Mouse (Mus musculus) cerebellum, adult 2 months (tissue): ENCODE results near the gene Psen2. TPM values are rescaled to one million over a fixed set of nuclear protein-coding genes. Genes with fewer than 3 reads are reported as not detected.
A peak's percentile ranks its signal among the peaks of the same experiment; 100 is the strongest.

Source experiments
- DNase-seq, 2 experiments: peaks; one replicate each; pipeline ENCODE4 v3.0.0; 2021
- H3K27ac ChIP-seq: fragments of 200-500 bp; 2 replicates; pipeline ENCODE4 v1.5.1; 2012; ENCODE audit warnings: low read length, control low read depth, inconsistent platforms; ENCODE audit not compliant: insufficient read depth
- H3K27me3 ChIP-seq: fragments of 200-500 bp; 2 replicates; pipeline ENCODE4 v1.6.1; 2012; ENCODE audit warnings: inconsistent platforms, mild to moderate bottlenecking, low read length, moderate library complexity; ENCODE audit not compliant: control insufficient read depth, insufficient read depth
- H3K4me1 ChIP-seq: fragments of 200-500 bp; 2 replicates; pipeline ENCODE4 v1.6.1; 2011; ENCODE audit warnings: low read length; ENCODE audit not compliant: control insufficient read depth, insufficient read depth
- H3K4me3 ChIP-seq: fragments of 200-500 bp; replicated peaks from 2 replicates; pipeline ENCODE3; 2011; ENCODE audit warnings: mild to moderate bottlenecking, low read depth, low read length, control low read depth; ENCODE audit not compliant: insufficient read depth
- CTCF ChIP-seq: fragments of 200-500 bp; IDR thresholded peaks from 2 replicates; pipeline ENCODE4 v1.5.1; 2011; ENCODE audit warnings: low read depth, mild to moderate bottlenecking, control low read depth, low read length, moderate library complexity, borderline replicate concordance; ENCODE audit not compliant: insufficient read depth
- POLR2A ChIP-seq: fragments of 200-500 bp; IDR thresholded peaks from 2 replicates; pipeline ENCODE4 v1.6.1; 2011; ENCODE audit warnings: low read length, control low read depth, borderline replicate concordance; ENCODE audit not compliant: insufficient read depth
- WGBS: fragments of 180-500 bp; shearing (Covaris S2); methylation state at CpG from one replicate; pipeline ENCODE4 v1.1.7; 2018; 5-methylcytosine and 5-hydroxymethylcytosine counted together
- polyA plus RNA-seq: library from polyadenylated mRNA; depleted of rRNA; stranded (reverse); fragments of >200 nt; gene quantifications from 2 replicates; pipeline ENCODE4 v1.2.3, GENCODE M21; 2012

Psen2 gene
- polyA plus RNA-seq, 1 experiment, result 46.6 TPM

DNA sequence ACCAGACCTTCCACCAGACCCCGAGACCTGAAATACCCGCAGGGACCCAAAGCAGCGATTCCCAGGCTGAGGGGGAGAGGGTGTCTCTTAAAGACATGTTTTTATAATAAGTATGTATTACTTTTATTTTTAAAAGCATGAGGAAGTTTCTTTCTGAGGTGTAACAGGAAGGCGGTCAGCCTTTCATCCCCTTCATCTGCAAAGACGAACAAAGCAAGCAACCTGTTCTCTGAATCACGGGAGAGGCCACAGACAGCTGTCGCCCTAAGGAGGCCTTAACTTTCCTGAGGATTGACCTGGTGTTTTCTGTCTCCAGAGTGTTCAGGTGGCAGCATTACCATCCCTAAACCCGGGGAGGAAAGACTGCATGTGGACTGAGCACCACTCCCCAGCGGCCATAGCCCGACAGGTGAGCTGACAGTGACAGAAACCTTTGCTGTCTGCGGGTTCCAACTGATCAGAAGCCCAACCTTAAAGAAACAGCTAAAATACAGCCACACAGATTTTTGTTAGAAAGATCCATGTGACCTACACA lies 10.5 kb downstream of the Psen2 start:
- Histone ChIP-seq H3K27me3 (no peaks in the 10 kb centered on the region), H3K4me1 (peaks cover 16% of the 10 kb centered on the region), H3K27ac (no peak overlapping the region), H3K4me3 (no peak overlapping the region)
- no peak for DNase-seq
- WGBS, result 87% methylated on average over 11 of the region's 11 CpGs
- no peak for TF ChIP-seq POLR2A
- TF ChIP-seq CTCF, result no peak

DNA sequence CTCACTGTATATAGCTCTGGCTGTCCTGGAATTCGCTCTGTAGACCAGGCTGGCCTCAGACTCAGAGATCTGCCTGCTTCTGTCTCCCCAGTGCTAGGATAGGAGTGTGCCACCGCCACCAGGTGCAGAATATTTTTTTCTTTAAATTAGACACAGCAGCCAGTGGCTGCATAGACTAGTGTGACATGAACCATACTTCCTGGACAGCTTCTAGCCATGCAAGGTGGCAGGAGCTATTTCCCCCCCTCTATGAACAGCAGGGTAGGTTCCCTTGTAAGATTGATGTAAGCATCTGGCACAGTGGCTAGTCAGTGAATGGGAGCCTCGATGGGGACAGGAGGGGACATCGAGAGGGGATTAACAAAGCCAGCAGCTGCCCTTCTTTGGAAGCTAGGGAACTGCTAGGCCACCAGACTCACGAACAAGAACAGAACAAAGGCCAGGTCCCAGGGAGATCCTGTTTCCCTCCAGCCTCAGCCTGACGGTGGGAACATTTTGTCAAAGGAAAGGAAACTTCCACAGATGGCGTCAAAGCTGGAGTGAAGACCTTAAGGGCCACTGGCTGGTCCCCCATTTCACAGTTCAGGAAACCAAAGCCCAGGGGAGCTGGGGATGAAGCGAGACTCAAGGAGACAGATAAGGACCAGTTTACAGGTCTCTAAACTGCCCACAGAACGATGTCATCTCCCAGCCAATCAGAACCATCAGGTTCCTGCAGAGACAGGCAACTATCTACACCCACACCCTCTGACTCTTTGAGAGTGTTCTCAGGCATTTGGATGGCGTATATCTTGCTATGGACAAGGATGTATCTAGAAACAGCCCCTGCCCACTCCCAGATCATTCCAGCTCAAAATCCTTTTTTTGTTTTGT lies 11.8 kb downstream of the Psen2 start:
- no peak overlapping the region for H3K4me3 ChIP-seq
- H3K4me1 ChIP-seq, result peaks cover 16% of the 10 kb centered on the region
- no peak for DNase-seq
- no peaks in the 10 kb centered on the region for H3K27me3 ChIP-seq
- WGBS, result 59% methylated on average over 10 of the region's 10 CpGs
- no peak overlapping the region for H3K27ac ChIP-seq
- no peak for TF ChIP-seq POLR2A
- no peak for TF ChIP-seq CTCF

DNA sequence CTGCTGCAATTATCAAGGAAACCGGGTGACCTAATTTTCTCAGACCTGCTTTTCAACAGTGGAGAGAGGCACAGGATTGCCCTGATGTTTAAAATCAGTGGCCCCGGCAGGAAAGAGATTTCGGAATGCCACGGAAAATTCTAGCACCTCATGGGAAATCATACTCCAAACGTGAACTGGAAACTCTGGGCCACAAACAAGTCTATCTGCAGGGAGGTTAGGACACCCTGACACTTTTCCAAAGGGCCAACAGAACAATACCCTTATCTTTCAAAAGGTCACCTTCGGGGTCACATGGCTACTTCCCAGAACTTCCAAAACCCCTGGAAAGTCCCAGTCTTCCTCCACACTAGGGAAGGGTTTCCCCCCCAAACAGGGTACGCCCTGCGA lies 12.8 kb downstream of the Psen2 start:
- DNase-seq, result no peak
- TF ChIP-seq CTCF, result no peak
- no peak for TF ChIP-seq POLR2A
- H3K27me3 ChIP-seq, result no peaks in the 10 kb centered on the region
- peak overlapping the region; percentile 34 for H3K27ac ChIP-seq
- H3K4me3 ChIP-seq, result no peak overlapping the region
- 48% methylated on average over 8 of the region's 8 CpGs for WGBS
- peaks cover 16% of the 10 kb centered on the region for H3K4me1 ChIP-seq

DNA sequence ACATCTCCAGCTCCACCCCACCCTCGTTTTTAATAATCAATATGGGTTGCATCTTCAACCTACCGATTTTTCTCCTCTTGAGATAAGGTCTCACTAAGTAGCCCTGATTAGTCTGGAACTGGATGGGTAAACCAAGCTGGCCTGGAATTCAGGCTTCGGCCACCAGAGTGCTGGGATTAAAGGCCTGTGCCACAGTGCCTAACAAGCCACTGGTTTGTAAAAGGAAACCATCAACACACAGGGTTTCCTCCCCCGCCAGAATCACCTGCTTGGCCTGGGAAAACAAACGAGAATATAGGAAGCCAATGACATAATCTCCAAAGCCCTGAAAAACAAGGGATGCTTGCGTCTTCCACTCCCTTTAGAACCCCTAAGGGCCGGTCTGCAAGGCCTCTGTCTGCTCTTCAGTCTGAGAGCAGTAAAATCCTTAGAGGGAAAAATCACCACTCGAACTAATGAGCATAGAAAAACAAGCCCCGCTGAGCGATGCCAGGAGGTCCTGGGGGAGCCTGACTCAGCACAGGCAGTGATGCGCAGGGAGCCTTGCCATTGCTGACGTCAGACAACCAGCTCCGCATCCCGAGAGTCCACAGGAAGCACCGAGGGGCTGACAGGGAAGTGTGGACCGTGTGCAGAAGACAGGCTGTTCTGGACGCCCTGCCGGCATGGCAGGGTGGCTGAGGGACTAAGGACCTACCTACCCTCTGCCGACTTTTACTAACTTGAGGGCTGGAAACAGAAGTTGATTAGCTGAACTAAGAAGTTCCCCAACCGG lies 13.4 kb downstream of the Psen2 start:
- Histone ChIP-seq H3K27ac (peak overlapping the region; percentile 34), H3K4me1 (peaks cover 16% of the 10 kb centered on the region), H3K27me3 (no peaks in the 10 kb centered on the region), H3K4me3 (no peak overlapping the region)
- TF ChIP-seq POLR2A (no peak), CTCF (no peak)
- WGBS, result 10% methylated on average over 20 of the region's 20 CpGs
- peak; percentile 90 to 91 for DNase-seq

DNA sequence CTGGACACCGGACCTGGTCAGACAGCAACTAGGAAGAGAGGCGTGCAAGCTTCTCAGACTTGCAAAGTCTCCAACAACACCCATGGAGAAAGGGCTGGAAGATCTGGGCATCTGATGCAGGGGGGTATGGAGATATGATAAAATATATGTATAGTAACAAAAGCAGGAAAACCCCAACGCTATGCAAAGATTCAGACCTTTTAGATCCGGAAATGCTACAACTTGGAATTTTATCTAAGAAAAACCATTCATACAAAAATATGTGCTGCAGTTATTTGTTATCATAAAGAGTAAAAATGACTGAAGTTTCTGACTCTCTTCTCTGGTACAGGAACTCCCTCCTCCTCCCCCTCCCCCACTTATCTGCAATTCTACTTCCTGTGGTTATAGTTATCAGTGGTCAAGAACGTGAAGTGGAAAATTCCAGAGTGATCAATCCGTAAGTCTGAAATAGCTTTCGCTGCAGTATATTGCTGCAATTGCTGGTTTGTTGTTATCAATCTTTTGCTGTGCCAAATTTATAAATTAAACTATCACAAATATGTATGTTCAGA lies 14.6 kb downstream of the Psen2 start:
- H3K4me3 ChIP-seq, result no peak overlapping the region
- TF ChIP-seq POLR2A (no peak), CTCF (no peak)
- no peak for DNase-seq
- H3K27ac ChIP-seq, result no peak overlapping the region
- H3K4me1 ChIP-seq, result peaks cover 16% of the 10 kb centered on the region
- no peaks in the 10 kb centered on the region for H3K27me3 ChIP-seq
- 96% methylated on average over 7 of the region's 7 CpGs for WGBS

DNA sequence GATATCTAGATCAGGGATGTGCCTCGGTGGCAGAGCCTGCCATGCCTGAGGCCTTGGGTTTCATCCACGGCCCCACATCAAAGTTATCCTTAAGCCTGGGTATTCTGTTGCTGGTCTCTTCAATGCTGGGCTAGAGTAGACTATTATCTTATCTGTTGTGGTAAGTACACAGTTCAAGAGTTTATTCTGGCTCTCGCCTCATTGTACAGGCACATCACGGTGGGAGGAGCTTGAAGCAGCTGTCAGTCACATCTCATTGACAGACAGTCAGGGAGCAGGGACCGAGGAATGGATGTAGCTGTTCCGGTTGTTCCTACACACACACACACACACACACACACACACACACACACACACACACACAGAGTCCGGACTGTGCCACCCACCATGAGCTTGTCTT lies 15.3 kb downstream of the Psen2 start:
- no peak for DNase-seq
- H3K4me1 ChIP-seq, result peaks cover 16% of the 10 kb centered on the region
- WGBS, result 89% methylated on average over 7 of the region's 7 CpGs
- no peaks in the 10 kb centered on the region for H3K27me3 ChIP-seq
- H3K4me3 ChIP-seq, result no peak overlapping the region
- no peak overlapping the region for H3K27ac ChIP-seq
- TF ChIP-seq POLR2A (no peak), CTCF (no peak)

DNA sequence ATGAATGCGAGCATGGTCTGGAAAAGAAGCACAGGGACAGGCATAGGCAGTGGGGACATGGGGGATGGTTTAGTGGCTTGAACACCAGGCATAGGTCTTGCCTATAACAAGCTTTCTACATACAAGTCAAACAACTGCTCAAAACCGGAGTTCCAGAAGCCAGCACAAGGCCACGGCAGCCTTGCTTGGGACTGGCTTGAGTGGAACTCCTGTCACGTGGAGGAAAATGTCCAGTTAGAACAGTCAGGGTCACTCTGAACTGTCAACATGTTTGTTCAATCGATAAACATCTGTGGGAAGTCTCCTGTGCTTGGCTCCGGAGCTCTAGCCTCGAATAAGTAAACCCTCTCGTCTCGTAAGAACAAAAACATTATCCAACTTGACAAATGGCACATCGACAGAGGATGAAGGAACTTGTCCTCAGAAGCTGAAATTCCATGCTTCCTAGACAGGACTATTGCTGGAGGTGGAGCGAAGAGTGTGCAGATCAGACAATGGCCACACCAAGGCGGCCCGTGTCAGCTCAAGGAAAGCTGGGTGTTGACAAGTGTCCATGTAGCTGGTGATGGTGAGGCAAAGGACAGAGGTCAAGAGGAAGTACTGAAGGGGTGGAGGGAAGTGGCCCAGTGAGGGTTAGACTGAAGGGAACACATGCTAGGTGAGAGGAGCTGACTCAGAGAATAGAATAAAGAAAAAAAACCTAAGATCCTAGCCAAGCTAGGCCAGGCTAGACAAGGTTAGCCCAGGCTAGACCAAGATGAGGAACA lies 17.3 kb downstream of the Psen2 start:
- no peaks in the 10 kb centered on the region for H3K27me3 ChIP-seq
- H3K4me3 ChIP-seq, result no peak overlapping the region
- WGBS, result 91% methylated on average over 13 of the region's 13 CpGs
- DNase-seq, result no peak
- TF ChIP-seq CTCF, result no peak
- no peak for TF ChIP-seq POLR2A
- H3K27ac ChIP-seq, result no peak overlapping the region
- peaks cover 12% of the 10 kb centered on the region for H3K4me1 ChIP-seq
